Mouse (Mus musculus) bone marrow macrophage, adult 2 months (primary cell): Measurements from ENCODE around the gene Nbea.

ENCODE experiments used
- CTCF ChIP-seq: IDR thresholded peaks from 2 replicates; pipeline ENCODE4 v1.5.1; 2012; ENCODE audit warnings: low read depth, mild to moderate bottlenecking, low read length, moderate library complexity
- POLR2A ChIP-seq: IDR thresholded peaks from 2 replicates; pipeline ENCODE4 v1.6.1; 2012; ENCODE audit warnings: mild to moderate bottlenecking, low read depth, low read length, borderline replicate concordance

DNA sequence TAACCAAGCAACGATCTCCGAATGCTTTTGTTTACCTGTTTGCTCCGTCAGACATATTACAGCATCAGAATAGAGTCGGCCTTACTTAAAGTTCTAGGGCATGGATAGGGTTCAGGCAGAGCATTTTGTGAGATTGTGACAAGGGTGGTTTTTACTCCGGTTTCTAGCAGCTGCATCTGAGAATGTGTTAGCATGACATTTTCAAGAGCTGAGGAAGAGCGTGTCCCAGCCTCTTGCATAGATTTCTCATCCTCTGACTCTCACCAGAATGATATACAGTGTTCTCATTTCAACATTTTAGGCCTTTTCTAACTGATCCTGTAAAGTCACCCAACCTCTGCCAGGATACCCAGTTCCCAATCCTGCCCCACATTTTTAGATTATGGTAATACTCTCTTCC is 20.5 kb upstream of the Nbea start:
- TF ChIP-seq CTCF (no peak), POLR2A (no peak)
